Mouse (Mus musculus): ENCODE results near the gene Cidec. TPM values are rescaled to one million over a fixed set of nuclear protein-coding genes. Genes with fewer than 3 reads are reported as not detected.

Cidec gene
- polyA plus RNA-seq, 1 experiment from 2014 or later: 0.29 TPM

DNA sequence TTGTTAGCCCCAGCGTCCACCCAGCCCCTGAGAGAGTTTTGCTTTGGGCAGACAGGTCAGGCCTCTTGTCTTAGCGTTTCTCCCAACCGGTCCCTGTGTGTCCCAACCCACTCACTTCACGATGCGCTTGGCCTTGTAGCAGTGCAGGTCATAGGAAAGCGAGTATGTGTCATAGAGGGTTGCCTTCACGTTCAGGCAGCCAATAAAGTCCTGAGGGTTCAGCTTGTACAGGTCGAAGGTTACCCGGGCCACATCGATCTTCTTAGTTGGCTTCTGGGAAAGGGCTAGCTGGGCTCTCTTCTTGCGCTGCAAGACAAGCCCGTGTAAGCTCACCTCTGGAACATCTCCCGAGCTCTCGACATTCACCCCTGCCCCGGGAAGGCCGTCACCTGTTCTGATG lies 7.6 kb downstream of the Cidec start:
- no peaks in the 10 kb centered on the region for H3K4me1 ChIP-seq (ENCODE audit: control insufficient read depth, insufficient read depth, low read length)
- 89% methylated on average over 16 of the region's 16 CpGs for WGBS
- H3K9ac ChIP-seq (ENCODE audit: low read length): no peak overlapping the region
- no peaks in the 10 kb centered on the region for H3K27me3 ChIP-seq (ENCODE audit: control insufficient read depth, insufficient read depth, low read length)
- H3K36me3 ChIP-seq (ENCODE audit: control insufficient read depth, insufficient read depth): no peaks in the 10 kb centered on the region
- no peak overlapping the region for H3K4me3 ChIP-seq (ENCODE audit: low read length)
- no peak overlapping the region for H3K27ac ChIP-seq (ENCODE audit: low read length)
- H3K4me2 ChIP-seq (ENCODE audit: low read depth, low read length): no peak overlapping the region
- ATAC-seq (replicated peaks; ENCODE audit: extremely low read depth, insufficient read depth, low FRiP score): no peak
- peaks cover 4% of the 10 kb centered on the region; the same call in 1 of the 2 replicates for H3K9me3 ChIP-seq (replicated peaks; ENCODE audit: control insufficient read depth, low read length)

DNA sequence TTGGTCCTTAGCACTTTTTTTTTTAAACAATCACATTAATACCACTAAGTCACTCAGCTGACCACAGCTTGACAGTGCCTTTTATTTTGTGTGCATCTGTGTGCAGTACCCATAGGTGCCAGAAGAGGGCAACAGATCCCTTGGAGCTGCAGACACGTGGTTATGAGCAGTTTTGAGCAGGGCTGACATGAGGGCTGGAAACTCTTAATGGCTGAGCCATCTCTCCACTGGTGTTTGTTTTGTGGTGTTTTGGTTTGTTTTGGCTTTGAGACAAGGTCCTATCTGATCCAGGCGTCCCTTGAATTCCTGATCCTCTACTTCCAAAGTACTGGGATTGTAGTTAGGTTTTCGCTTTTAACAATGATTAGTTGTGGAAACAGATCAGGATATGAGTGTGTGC lies 8.2 kb downstream of the Cidec start:
- H3K4me3 ChIP-seq (ENCODE audit: low read length): no peak overlapping the region
- no peaks in the 10 kb centered on the region for H3K27me3 ChIP-seq (ENCODE audit: control insufficient read depth, insufficient read depth, low read length)
- WGBS: 51% methylated on average over 3 of the region's 3 CpGs
- H3K36me3 ChIP-seq (ENCODE audit: control insufficient read depth, insufficient read depth): no peaks in the 10 kb centered on the region
- H3K4me1 ChIP-seq (ENCODE audit: control insufficient read depth, insufficient read depth, low read length): no peaks in the 10 kb centered on the region
- no peak overlapping the region for H3K4me2 ChIP-seq (ENCODE audit: low read depth, low read length)
- peaks cover 4% of the 10 kb centered on the region; the same call in 1 of the 2 replicates for H3K9me3 ChIP-seq (replicated peaks; ENCODE audit: control insufficient read depth, low read length)
- 0 out of 2 replicates have a peak, but pooled peaks have one; percentile 10 for ATAC-seq (replicated peaks; ENCODE audit: extremely low read depth, insufficient read depth, low FRiP score)
- no peak overlapping the region for H3K9ac ChIP-seq (ENCODE audit: low read length)
- no peak overlapping the region for H3K27ac ChIP-seq (ENCODE audit: low read length)

DNA sequence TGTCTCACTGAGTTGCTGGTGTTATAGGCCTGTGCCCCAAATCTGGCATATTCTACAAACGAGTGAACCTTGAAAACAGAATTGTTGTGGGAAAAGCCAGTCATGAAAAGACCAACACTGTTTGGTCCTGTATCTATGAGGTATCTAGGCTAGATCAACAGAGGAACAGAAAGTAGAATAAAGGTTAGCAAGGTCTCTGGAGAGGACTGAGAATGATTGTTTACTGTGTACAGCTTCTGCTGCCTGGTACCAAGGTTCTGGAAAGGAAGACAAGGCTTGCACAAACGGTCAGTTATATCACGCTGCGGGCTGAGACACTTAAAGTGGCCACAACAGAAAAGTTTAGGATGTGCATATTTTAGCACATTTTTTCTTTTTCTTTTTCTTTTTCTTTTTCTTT lies 8.9 kb downstream of the Cidec start:
- Histone ChIP-seq H3K27ac (ENCODE audit: low read length) (no peak overlapping the region), H3K4me3 (ENCODE audit: low read length) (no peak overlapping the region), H3K4me1 (ENCODE audit: control insufficient read depth, insufficient read depth, low read length) (no peaks in the 10 kb centered on the region), H3K27me3 (ENCODE audit: control insufficient read depth, insufficient read depth, low read length) (no peaks in the 10 kb centered on the region), H3K9me3 (replicated peaks; ENCODE audit: control insufficient read depth, low read length) (peaks cover 4% of the 10 kb centered on the region; the same call in 1 of the 2 replicates), H3K36me3 (ENCODE audit: control insufficient read depth, insufficient read depth) (no peaks in the 10 kb centered on the region), H3K4me2 (ENCODE audit: low read depth, low read length) (no peak overlapping the region), H3K9ac (ENCODE audit: low read length) (no peak overlapping the region)
- WGBS: 84% methylated on average over 4 of the region's 4 CpGs
- no peak for ATAC-seq (replicated peaks; ENCODE audit: extremely low read depth, insufficient read depth, low FRiP score)

GRCm38 (mm10) chr6:113424187-113424586 lies 11.4 kb downstream of the Cidec start:
- Histone ChIP-seq H3K9me3 (replicated peaks; ENCODE audit: control insufficient read depth, low read length) (peaks cover 4% of the 10 kb centered on the region; the same call in 1 of the 2 replicates), H3K27me3 (ENCODE audit: control insufficient read depth, insufficient read depth, low read length) (no peaks in the 10 kb centered on the region), H3K4me3 (ENCODE audit: low read length) (no peak overlapping the region), H3K36me3 (ENCODE audit: control insufficient read depth, insufficient read depth) (no peaks in the 10 kb centered on the region), H3K27ac (ENCODE audit: low read length) (no peak overlapping the region), H3K9ac (ENCODE audit: low read length) (no peak overlapping the region), H3K4me2 (ENCODE audit: low read depth, low read length) (no peak overlapping the region), H3K4me1 (ENCODE audit: control insufficient read depth, insufficient read depth, low read length) (no peaks in the 10 kb centered on the region)
- WGBS: 73% methylated on average over 7 of the region's 7 CpGs
- ATAC-seq (replicated peaks; ENCODE audit: extremely low read depth, insufficient read depth, low FRiP score): no peak

- no peak for ATAC-seq (replicated peaks; ENCODE audit: extremely low read depth, insufficient read depth, low FRiP score)
- H3K27me3 ChIP-seq (ENCODE audit: control insufficient read depth, insufficient read depth, low read length): no peaks in the 10 kb centered on the region
- no peaks in the 10 kb centered on the region for H3K36me3 ChIP-seq (ENCODE audit: control insufficient read depth, insufficient read depth)
- H3K9me3 ChIP-seq (replicated peaks; ENCODE audit: control insufficient read depth, low read length): peaks cover 4% of the 10 kb centered on the region; the same call in 1 of the 2 replicates
- H3K4me2 ChIP-seq (ENCODE audit: low read depth, low read length): no peak overlapping the region
- H3K4me3 ChIP-seq (ENCODE audit: low read length): no peak overlapping the region
- peaks cover 8% of the 10 kb centered on the region for H3K4me1 ChIP-seq (ENCODE audit: control insufficient read depth, insufficient read depth, low read length)
- WGBS: 54% methylated on average over 4 of the region's 4 CpGs
- no peak overlapping the region for H3K27ac ChIP-seq (ENCODE audit: low read length)
- no peak overlapping the region for H3K9ac ChIP-seq (ENCODE audit: low read length)
Observed at GRCm38 (mm10) chr6:113423000-113423399, 12.6 kb downstream of the Cidec start.

DNA sequence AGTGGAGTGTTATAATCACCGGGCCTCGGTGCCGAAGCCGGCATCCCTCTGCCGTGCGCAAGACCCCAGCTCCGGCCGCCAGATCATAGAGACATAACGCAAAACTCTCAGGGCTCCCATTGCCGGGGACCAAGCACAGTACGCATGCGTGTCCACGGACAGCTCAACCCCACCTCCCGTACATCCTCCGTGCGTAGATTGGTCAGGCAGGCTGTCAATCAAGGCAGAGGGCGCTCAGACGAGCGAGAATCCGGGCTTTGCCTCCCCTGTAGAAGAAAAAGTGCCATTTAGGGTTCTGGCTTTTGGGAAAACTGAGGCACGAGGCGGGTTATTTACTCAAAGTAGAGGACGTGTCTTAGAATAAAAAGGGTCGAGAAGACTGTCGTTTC lies 16.4 kb downstream of the Cidec start, which contains the start of gene Rpusd3:
TSS of gene Rpusd3 (minus strand) at position 142 of the 389 bp plus-strand sequence.
- WGBS: under 1% methylated on average over 25 of the region's 25 CpGs
- ATAC-seq (replicated peaks; ENCODE audit: extremely low read depth, insufficient read depth, low FRiP score): peak; percentile 98
- Histone ChIP-seq H3K36me3 (ENCODE audit: control insufficient read depth, insufficient read depth) (no peaks in the 10 kb centered on the region), H3K9ac (ENCODE audit: low read length) (peak within 1 kb of the TSS; percentile 85), H3K27ac (ENCODE audit: low read length) (peak within 1 kb of the TSS; percentile 58), H3K4me3 (ENCODE audit: low read length) (peak within 1 kb of the TSS; percentile 78), H3K9me3 (replicated peaks; ENCODE audit: control insufficient read depth, low read length) (no peaks in the 10 kb centered on the region), H3K4me1 (ENCODE audit: control insufficient read depth, insufficient read depth, low read length) (peaks cover 8% of the 10 kb centered on the region), H3K27me3 (ENCODE audit: control insufficient read depth, insufficient read depth, low read length) (no peaks in the 10 kb centered on the region), H3K4me2 (ENCODE audit: low read depth, low read length) (peak within 1 kb of the TSS; percentile 93)

DNA sequence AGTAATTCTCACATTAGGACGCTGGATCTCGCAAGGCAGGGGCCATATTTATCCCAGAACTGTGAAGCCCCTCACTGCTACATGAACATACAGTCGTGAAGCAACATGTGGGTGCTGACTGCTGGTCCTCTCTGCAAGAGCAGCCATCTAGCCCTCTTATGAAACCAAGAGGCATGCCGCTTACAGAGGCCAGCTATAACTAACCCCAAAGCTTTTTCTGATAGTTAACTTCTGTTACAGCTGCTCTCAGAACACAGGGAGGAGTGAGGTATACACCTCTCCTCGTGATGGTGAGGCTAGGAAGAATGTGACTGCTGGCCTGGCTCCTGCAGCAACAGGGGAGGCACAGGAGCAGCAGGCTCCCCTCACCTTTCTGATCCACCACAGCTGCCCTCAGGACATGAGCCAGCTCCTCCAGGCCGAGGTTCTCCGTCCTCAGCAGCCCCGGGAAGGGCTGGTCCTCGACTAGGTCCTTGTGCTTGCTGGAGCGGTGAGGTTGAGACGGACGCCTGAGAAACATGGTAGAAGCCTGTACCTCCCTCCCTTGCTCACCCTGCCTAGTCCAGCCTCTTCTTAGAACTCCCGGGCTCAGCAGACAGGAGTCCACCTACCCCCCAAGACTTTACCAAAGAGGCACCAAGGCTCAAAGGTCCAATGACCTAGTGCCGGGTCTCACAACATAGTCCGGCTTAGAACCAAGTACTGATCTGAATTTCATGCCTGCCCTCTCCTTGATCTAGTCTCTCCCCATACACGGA lies 16.9 kb downstream of the Cidec start:
- peak overlapping the region; percentile 58 for H3K27ac ChIP-seq (ENCODE audit: low read length)
- peaks cover 8% of the 10 kb centered on the region for H3K4me1 ChIP-seq (ENCODE audit: control insufficient read depth, insufficient read depth, low read length)
- H3K4me2 ChIP-seq (ENCODE audit: low read depth, low read length): peak overlapping the region; percentile 93
- WGBS: 11% methylated on average over 16 of the region's 16 CpGs
- H3K36me3 ChIP-seq (ENCODE audit: control insufficient read depth, insufficient read depth): no peaks in the 10 kb centered on the region
- H3K9ac ChIP-seq (ENCODE audit: low read length): peak overlapping the region; percentile 85
- no peaks in the 10 kb centered on the region for H3K27me3 ChIP-seq (ENCODE audit: control insufficient read depth, insufficient read depth, low read length)
- ATAC-seq (replicated peaks; ENCODE audit: extremely low read depth, insufficient read depth, low FRiP score): peak; percentile 25; the same call in 1 of the 2 replicates
- H3K9me3 ChIP-seq (replicated peaks; ENCODE audit: control insufficient read depth, low read length): no peaks in the 10 kb centered on the region
- H3K4me3 ChIP-seq (ENCODE audit: low read length): peak overlapping the region; percentile 78

- no peak for ATAC-seq (replicated peaks; ENCODE audit: extremely low read depth, insufficient read depth, low FRiP score)
- Histone ChIP-seq H3K27me3 (ENCODE audit: control insufficient read depth, insufficient read depth, low read length) (no peaks in the 10 kb centered on the region), H3K4me1 (ENCODE audit: control insufficient read depth, insufficient read depth, low read length) (peaks cover 8% of the 10 kb centered on the region), H3K9ac (ENCODE audit: low read length) (no peak overlapping the region), H3K36me3 (ENCODE audit: control insufficient read depth, insufficient read depth) (no peaks in the 10 kb centered on the region), H3K4me3 (ENCODE audit: low read length) (no peak overlapping the region), H3K4me2 (ENCODE audit: low read depth, low read length) (no peak overlapping the region), H3K9me3 (replicated peaks; ENCODE audit: control insufficient read depth, low read length) (no peaks in the 10 kb centered on the region), H3K27ac (ENCODE audit: low read length) (no peak overlapping the region)
- WGBS: 60% methylated on average over 5 of the region's 5 CpGs
Observed at GRCm38 (mm10) chr6:113416416-113416815, 19.1 kb downstream of the Cidec start.

GRCm38 (mm10) chr6:113410001-113410400 lies 25.6 kb downstream of the Cidec start:
- H3K4me2 ChIP-seq (ENCODE audit: low read depth, low read length): no peak overlapping the region
- no peaks in the 10 kb centered on the region for H3K9me3 ChIP-seq (replicated peaks; ENCODE audit: control insufficient read depth, low read length)
- WGBS: 50% methylated on average over 1 of the region's 1 CpGs
- H3K27me3 ChIP-seq (ENCODE audit: control insufficient read depth, insufficient read depth, low read length): no peaks in the 10 kb centered on the region
- no peak for ATAC-seq (replicated peaks; ENCODE audit: extremely low read depth, insufficient read depth, low FRiP score)
- H3K4me1 ChIP-seq (ENCODE audit: control insufficient read depth, insufficient read depth, low read length): no peaks in the 10 kb centered on the region
- H3K9ac ChIP-seq (ENCODE audit: low read length): no peak overlapping the region
- H3K27ac ChIP-seq (ENCODE audit: low read length): no peak overlapping the region
- no peaks in the 10 kb centered on the region for H3K36me3 ChIP-seq (ENCODE audit: control insufficient read depth, insufficient read depth)
- no peak overlapping the region for H3K4me3 ChIP-seq (ENCODE audit: low read length)

Measured in heart, embryonic 16.5 days (tissue).